Mouse (Mus musculus): ENCODE results near the gene Desi2.

- TF ChIP-seq CTCF (conservative IDR thresholded peaks at IDR 0.05; ENCODE audit: low read length) (no peak), NANOG (IDR thresholded peaks at IDR 0.05; ENCODE audit: borderline replicate concordance, low read length) (no peak), POU5F1 (IDR thresholded peaks at IDR 0.05; ENCODE audit: borderline replicate concordance, low read length) (no peak)
Measured at GRCm38 (mm10) chr1:178182251-178182650, 5.0 kb upstream of the Desi2 start.

Measured in E14TG2a.4 (cell line).